In the genomic region with DNA sequence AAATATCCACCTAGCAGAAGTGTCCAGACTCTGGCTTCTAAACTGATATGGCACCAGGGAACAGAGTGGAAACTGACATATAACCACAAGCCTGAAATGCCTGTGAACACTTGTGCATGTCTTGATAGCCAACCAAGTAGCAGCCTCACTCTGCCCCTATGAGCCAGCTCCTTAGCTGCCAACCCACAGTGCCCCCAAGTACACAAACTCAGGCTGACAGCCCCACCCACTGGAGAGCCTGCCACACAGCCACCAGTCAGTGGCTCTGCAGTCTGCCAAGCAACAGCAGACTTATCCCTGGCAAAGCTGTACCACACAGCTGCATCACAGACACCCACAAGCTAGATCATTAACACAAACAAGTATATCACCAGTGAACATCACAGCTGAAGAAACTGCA, we compare ENCODE assay signal across 9 mouse cellular contexts. TPM values are rescaled to one million over a fixed set of nuclear protein-coding genes. Genes with fewer than 3 reads are reported as not detected.
A peak's percentile ranks its signal among the peaks of the same experiment; 100 is the strongest.
DNase-seq lines count a peak whose midpoint lies in the region; ATAC-seq and TF ChIP-seq lines count a peak whose summit lies in the region.
"Had no signal": no experiment of that assay in that cellular context is flagged by ENCODE, and none has a peak within 500 bp of the region (broad histone marks: within the 10 kb centered on the region; RNA-seq: fewer than 3 reads in every experiment).

No protein-coding gene starts in this region.

- H3K79me2 ChIP-seq in MEL (ENCODE audit: control insufficient read depth, insufficient read depth, low read length, poor library complexity), result no peaks in the 10 kb centered on the region

- H3K4me3 ChIP-seq in MEL (ENCODE audit: control insufficient read depth in 1 of 2, insufficient read depth in 1 of 2, low read depth in 2 of 2, low read length in 2 of 2), result no peak overlapping the region
- no peak overlapping the region for H3K4me3 ChIP-seq in midbrain, embryonic 13.5 days (replicated peaks)
- H3K4me3 ChIP-seq: liver, embryonic 13.5 days had no signal

- H3K36me3 ChIP-seq in MEL (ENCODE audit: control insufficient read depth in 1 of 2, insufficient read depth in 2 of 2, low read length in 2 of 2), result no peaks in the 10 kb centered on the region; a peak in 1 of 4 replicates
- no peaks in the 10 kb centered on the region for H3K36me3 ChIP-seq in midbrain, embryonic 13.5 days
- H3K36me3 ChIP-seq: liver, embryonic 13.5 days had no signal

- H3K27ac ChIP-seq in MEL (ENCODE audit: control insufficient read depth, low read depth, low read length), result no peak overlapping the region
- H3K27ac ChIP-seq in midbrain, embryonic 13.5 days, result no peak overlapping the region
- H3K27ac ChIP-seq: liver, embryonic 13.5 days had no signal

- peak; percentile 12 for TF ChIP-seq RAD21 in MEL (IDR thresholded peaks at IDR 0.05; ENCODE audit: low read depth, low read length)

- no peak for TF ChIP-seq EP300 in MEL (IDR thresholded peaks at IDR 0.05; ENCODE audit: low read depth in 1 of 2, low read length in 2 of 2)

- no peak overlapping the region for H3K4me2 ChIP-seq in midbrain, embryonic 13.5 days (replicated peaks)
- H3K4me2 ChIP-seq: liver, embryonic 13.5 days had no signal

- peak in 1 of 3 experiments; percentile 21; a peak in 1 of 6 replicates for TF ChIP-seq CTCF in MEL (IDR thresholded peaks at IDR 0.05 in 2 of 3, conservative IDR thresholded peaks at IDR 0.05 in 1 of 3; ENCODE audit: control insufficient read depth in 1 of 3, insufficient read depth in 1 of 3, low read depth in 2 of 3, low read length in 3 of 3, poor library complexity in 1 of 3, severe bottlenecking in 1 of 3)

- ATAC-seq in midbrain, embryonic 13.5 days, result no peak

- TF ChIP-seq POLR2A in MEL (IDR thresholded peaks at IDR 0.05; ENCODE audit: control insufficient read depth in 1 of 2, insufficient read depth in 1 of 2, low read depth in 1 of 2, low read length in 2 of 2, poor library complexity in 1 of 2), result no peak

- peak; percentile 42 for DNase-seq in gastrocnemius, postnatal 10 days
- no peak for DNase-seq in gastrocnemius, postnatal 25 days
- no peak for DNase-seq in MEL (ENCODE audit: low read depth, low spot score)
- DNase-seq in layer of hippocampus, adult 9-11 months, result peak; percentile 64
- peak; percentile 45 for DNase-seq in retina, embryonic 14.5 days (ENCODE audit: low spot score)
- no peak for DNase-seq in urinary bladder, postnatal 25 days (ENCODE audit: low spot score)
- DNase-seq in spleen, postnatal 14 days (ENCODE audit: low spot score in 2 of 2), result no peak
- DNase-seq: liver, embryonic 13.5 days had no signal

- no peaks in the 10 kb centered on the region for H3K4me1 ChIP-seq in MEL (ENCODE audit: control insufficient read depth in 1 of 2, insufficient read depth in 2 of 2, low read length in 2 of 2)
- no peaks in the 10 kb centered on the region for H3K4me1 ChIP-seq in midbrain, embryonic 13.5 days (replicated peaks)
- H3K4me1 ChIP-seq: liver, embryonic 13.5 days had no signal

- no peaks in the 10 kb centered on the region for H3K27me3 ChIP-seq in MEL (ENCODE audit: control insufficient read depth in 1 of 2, insufficient read depth in 2 of 2, low read length in 2 of 2)
- no peaks in the 10 kb centered on the region for H3K27me3 ChIP-seq in midbrain, embryonic 13.5 days
- H3K27me3 ChIP-seq: liver, embryonic 13.5 days had no signal

- no peak overlapping the region for H3K9ac ChIP-seq in MEL (ENCODE audit: control insufficient read depth, low read depth, low read length, poor library complexity, severe bottlenecking)
- H3K9ac ChIP-seq in midbrain, embryonic 13.5 days (replicated peaks), result no peak overlapping the region
- H3K9ac ChIP-seq: liver, embryonic 13.5 days had no signal

- H3K9me3 ChIP-seq in MEL (replicated peaks; ENCODE audit: insufficient read depth, low read length), result no peaks in the 10 kb centered on the region
- no peaks in the 10 kb centered on the region for H3K9me3 ChIP-seq in midbrain, embryonic 13.5 days
- H3K9me3 ChIP-seq: liver, embryonic 13.5 days had no signal

TF ChIP-seq in MEL, 35 proteins besides CTCF, POLR2A, EP300 and RAD21:
- no peak for TF ChIP-seq E2F4 (IDR thresholded peaks at IDR 0.05; ENCODE audit: borderline replicate concordance, low read depth, low read length)
- no peak for TF ChIP-seq NELFE (IDR thresholded peaks at IDR 0.05; ENCODE audit: low read depth, low read length)
- TF ChIP-seq TAL1 (IDR thresholded peaks at IDR 0.05; ENCODE audit: low read length), result no peak
- no peak for TF ChIP-seq UBTF (IDR thresholded peaks at IDR 0.05; ENCODE audit: borderline replicate concordance, insufficient read depth, low read depth, low read length)
- TF ChIP-seq SMC3 (IDR thresholded peaks at IDR 0.05; ENCODE audit: low read depth, low read length), result no peak
- no peak for TF ChIP-seq USF1 (IDR thresholded peaks at IDR 0.05; ENCODE audit: low read depth, low read length)
- TF ChIP-seq POLR2AphosphoS2 (IDR thresholded peaks at IDR 0.05; ENCODE audit: low read length), result no peak

RNA-seq across cellular contexts. Expression of a gene that starts 19.4 kb away (rescaled TPM):
- 1 to 10 TPM; 3.9 to 5.2 TPM for total RNA-seq in gastrocnemius, postnatal 10 days (2021)
- total RNA-seq in gastrocnemius, postnatal 25 days (2021), result 1 to 10 TPM; 2.4 to 3.1 TPM
- 5.5 and 5.9 TPM in 2 replicates for total RNA-seq in MEL (2012; rRNA removed)
- polyA plus RNA-seq in MEL (2012; ENCODE audit: insufficient read depth in 1 of 2, insufficient read length in 2 of 2, low read depth in 1 of 2, low replicate concordance in 2 of 2, missing spikeins in 1 of 2), result 10 to 100 TPM in 1 of 2 experiments, not detected in 1; 13.3 TPM
- 3.9 and 4.5 TPM in 2 replicates for polyA plus RNA-seq in midbrain, embryonic 13.5 days (2015; fragmentation: Nextera tagmentation; extraction: Ambion mirVana)

RNA-seq across cellular contexts. Expression of a gene that starts 19.6 kb away (rescaled TPM):
- total RNA-seq in gastrocnemius, postnatal 10 days (2021), result 1 to 10 TPM; 4.3 to 4.6 TPM
- 1 to 10 TPM; 3.4 to 3.6 TPM for total RNA-seq in gastrocnemius, postnatal 25 days (2021)
- total RNA-seq in MEL (2012; rRNA removed), result 31.4 and 37.9 TPM in 2 replicates
- polyA plus RNA-seq in MEL (2012; ENCODE audit: insufficient read depth in 1 of 2, insufficient read length in 2 of 2, low read depth in 1 of 2, low replicate concordance in 2 of 2, missing spikeins in 1 of 2), result 10 to 100 TPM in 1 of 2 experiments, not detected in 1; 47.8 TPM
- polyA plus RNA-seq in midbrain, embryonic 13.5 days (2015; fragmentation: Nextera tagmentation; extraction: Ambion mirVana), result 12.9 and 16.0 TPM in 2 replicates

Comparison
In these comparisons a context has a peak if more than half of its experiments do, and no peak if none do; other contexts are left out.
1. DNase-seq: peak in gastrocnemius, postnatal 10 days (single experiment), layer of hippocampus, adult 9-11 months (single experiment) and retina, embryonic 14.5 days (single experiment); none in gastrocnemius, postnatal 25 days (single experiment), MEL (single experiment), urinary bladder, postnatal 25 days (single experiment) and spleen, postnatal 14 days (0 of 2).